Mouse (Mus musculus) kidney, adult 2 months (tissue): ENCODE results near the gene Gm47791. TPM values are rescaled to one million over a fixed set of nuclear protein-coding genes. Genes with fewer than 3 reads are reported as not detected.
A peak's percentile ranks its signal among the peaks of the same experiment; 100 is the strongest.

Experiments used
- DNase-seq: peaks from one replicate; pipeline ENCODE4 v3.0.0; 2021
- H3K27ac ChIP-seq: fragments of 200-500 bp; 2 replicates; pipeline ENCODE4 v1.5.1; 2012; ENCODE audit warnings: low read depth, low read length, control low read depth, inconsistent platforms; ENCODE audit not compliant: insufficient read depth
- H3K27me3 ChIP-seq: fragments of 200-500 bp; replicated peaks from 2 replicates; pipeline ENCODE4 v1.6.1; 2012; ENCODE audit warnings: mild to moderate bottlenecking, moderate library complexity, low read length, inconsistent platforms; ENCODE audit not compliant: control insufficient read depth, insufficient read depth
- H3K36me3 ChIP-seq: fragments of 200-500 bp; 2 replicates; pipeline ENCODE4 v1.6.1; 2012; ENCODE audit warnings: mild to moderate bottlenecking, moderate library complexity, low read length, inconsistent platforms; ENCODE audit not compliant: control insufficient read depth, insufficient read depth
- H3K4me1 ChIP-seq: fragments of 200-500 bp; 2 replicates; pipeline ENCODE4 v1.6.1; 2011; ENCODE audit warnings: low read length; ENCODE audit not compliant: control insufficient read depth, insufficient read depth
- H3K4me3 ChIP-seq: fragments of 200-500 bp; 2 replicates; pipeline ENCODE4 v1.5.1; 2011; ENCODE audit warnings: mild to moderate bottlenecking, low read depth, low read length, control low read depth; ENCODE audit not compliant: insufficient read depth
- CTCF ChIP-seq: fragments of 200-500 bp; conservative IDR thresholded peaks from 2 replicates; pipeline ENCODE4 v1.5.1; 2011; ENCODE audit warnings: low read depth, mild to moderate bottlenecking, control low read depth, low read length, moderate library complexity, mixed read lengths; ENCODE audit not compliant: insufficient read depth, insufficient read length
- POLR2A ChIP-seq: fragments of 200-500 bp; IDR thresholded peaks from one replicate; pipeline ENCODE4 v1.6.1; 2011; ENCODE audit warnings: low read depth, low read length, control low read depth
- WGBS: fragments of 180-500 bp; shearing (Covaris S2); methylation state at CpG from one replicate; pipeline ENCODE4 v1.1.7; 2018; 5-methylcytosine and 5-hydroxymethylcytosine counted together
- polyA plus RNA-seq: library from polyadenylated mRNA; depleted of rRNA; stranded (reverse); fragments of >200 nt; gene quantifications from 2 replicates; pipeline ENCODE4 v1.2.3, GENCODE M21; 2012; rRNA removed

Gm47791 gene
- not detected in 2 replicates for polyA plus RNA-seq

GRCm38 (mm10) chr1:82771022-82771586 is at the start of gene Gm47791:
Gene Gm47791, minus strand, starts transcription at chr1:82771243.
- Histone ChIP-seq H3K27me3 (no peaks in the 10 kb centered on the region), H3K27ac (no peak within 1 kb of the TSS), H3K4me3 (no peak within 1 kb of the TSS), H3K36me3 (no peaks in the 10 kb centered on the region), H3K4me1 (no peaks in the 10 kb centered on the region)
- DNase-seq: no peak
- 85% methylated on average over 15 of the region's 15 CpGs for WGBS
- TF ChIP-seq CTCF (no peak), POLR2A (no peak)

GRCm38 (mm10) chr1:82820626-82821186 is 49.7 kb upstream of the Gm47791 start:
- Histone ChIP-seq H3K4me1 (peaks cover 2% of the 10 kb centered on the region; the same call in 1 of the 2 replicates), H3K36me3 (no peaks in the 10 kb centered on the region), H3K4me3 (no peak overlapping the region), H3K27ac (no peak overlapping the region), H3K27me3 (no peaks in the 10 kb centered on the region)
- 80% methylated on average over 3 of the region's 3 CpGs for whole genome bisulfite sequencing
- TF ChIP-seq CTCF (no peak), POLR2A (no peak)
- no peak for DNase-seq

- DNase-seq: no peak
- Histone ChIP-seq H3K27ac (no peak overlapping the region), H3K4me1 (peaks cover 4% of the 10 kb centered on the region; the same call in 1 of the 2 replicates), H3K4me3 (no peak overlapping the region), H3K27me3 (no peaks in the 10 kb centered on the region), H3K36me3 (no peaks in the 10 kb centered on the region)
- TF ChIP-seq CTCF (no peak), POLR2A (no peak)
- 69% methylated on average over 15 of the region's 15 CpGs for WGBS
These were observed 49.1 kb upstream of the Gm47791 start for GRCm38 (mm10) chr1:82820179-82820578.

- 58% methylated on average over 10 of the region's 10 CpGs for WGBS
- Histone ChIP-seq H3K4me1 (peaks cover 4% of the 10 kb centered on the region; the same call in 1 of the 2 replicates), H3K4me3 (no peak overlapping the region), H3K27ac (no peak overlapping the region), H3K36me3 (no peaks in the 10 kb centered on the region), H3K27me3 (no peaks in the 10 kb centered on the region)
- DNase-seq: no peak
- no peak for TF ChIP-seq CTCF
- no peak for TF ChIP-seq POLR2A
These were observed 48.3 kb upstream of the Gm47791 start for GRCm38 (mm10) chr1:82819366-82819765.

GRCm38 (mm10) chr1:82815941-82816716 is 45.1 kb upstream of the Gm47791 start:
- H3K27me3 ChIP-seq: no peaks in the 10 kb centered on the region
- peaks cover 4% of the 10 kb centered on the region; the same call in 1 of the 2 replicates for H3K4me1 ChIP-seq
- no peak overlapping the region for H3K27ac ChIP-seq
- TF ChIP-seq CTCF: no peak
- TF ChIP-seq POLR2A: no peak
- peak; percentile 56 for DNase-seq
- H3K4me3 ChIP-seq: no peak overlapping the region
- WGBS: 51% methylated on average over 17 of the region's 17 CpGs
- no peaks in the 10 kb centered on the region for H3K36me3 ChIP-seq

GRCm38 (mm10) chr1:82811766-82812165 is 40.7 kb upstream of the Gm47791 start:
- no peaks in the 10 kb centered on the region for H3K36me3 ChIP-seq
- H3K27me3 ChIP-seq: no peaks in the 10 kb centered on the region
- WGBS: 49% methylated on average over 1 of the region's 1 CpGs
- DNase-seq: peak; percentile 92
- peaks cover 4% of the 10 kb centered on the region; the same call in 1 of the 2 replicates for H3K4me1 ChIP-seq
- no peak for TF ChIP-seq CTCF
- TF ChIP-seq POLR2A: no peak
- no peak overlapping the region for H3K27ac ChIP-seq
- no peak overlapping the region for H3K4me3 ChIP-seq

GRCm38 (mm10) chr1:82808564-82808963 is 37.5 kb upstream of the Gm47791 start:
- no peak for TF ChIP-seq CTCF
- TF ChIP-seq POLR2A: no peak
- H3K36me3 ChIP-seq: no peaks in the 10 kb centered on the region
- no peak overlapping the region for H3K27ac ChIP-seq
- 52% methylated on average over 3 of the region's 3 CpGs for WGBS
- H3K4me1 ChIP-seq: no peaks in the 10 kb centered on the region; the same call in 1 of the 2 replicates
- DNase-seq: no peak
- no peak overlapping the region for H3K4me3 ChIP-seq
- H3K27me3 ChIP-seq: no peaks in the 10 kb centered on the region
